Mouse (Mus musculus) common myeloid progenitor, adult 5-6 weeks (primary cell): Measurements from ENCODE around the gene Rpl27. TPM values are rescaled to one million over a fixed set of nuclear protein-coding genes. Genes with fewer than 3 reads are reported as not detected.
A peak's percentile ranks its signal among the peaks of the same experiment; 100 is the strongest.
"Not testable (repeated sequence)": the region's sequence is repeated elsewhere in the genome, so short reads cannot be mapped to it uniquely, and the experiment has no call there.

Experiments used
- ATAC-seq: replicated peaks from 2 replicates; pipeline ENCODE4 v1.8.0; 2016; ENCODE audit warnings: low read depth, mild to moderate bottlenecking, moderate TSS enrichment, inconsistent platforms; ENCODE audit not compliant: poor library complexity, severe bottlenecking
- total RNA-seq: library from RNA; stranded (forward); fragments of 200-1000, 187-1606 nt; gene quantifications from 2 replicates; pipeline ENCODE4 v1.2.3, GENCODE M21; 2017

Gene Rpl27
- total RNA-seq, 1 experiment from 2014 or later: 3,230 TPM

- ATAC-seq: not testable (repeated sequence)
These were observed 24.5 kb downstream of the Rpl27 start for GRCm38 (mm10) chr11:101466552-101466950.

GRCm38 (mm10) chr11:101467477-101468262 lies 25.6 kb downstream of the Rpl27 start:
- ATAC-seq: peak; percentile 40

GRCm38 (mm10) chr11:101468263-101468688 lies 26.2 kb downstream of the Rpl27 start:
- no peak for ATAC-seq

GRCm38 (mm10) chr11:101468731-101469130 lies 26.6 kb downstream of the Rpl27 start:
- ATAC-seq: no peak

GRCm38 (mm10) chr11:101469155-101469554 lies 27.1 kb downstream of the Rpl27 start:
- ATAC-seq: no peak

DNA sequence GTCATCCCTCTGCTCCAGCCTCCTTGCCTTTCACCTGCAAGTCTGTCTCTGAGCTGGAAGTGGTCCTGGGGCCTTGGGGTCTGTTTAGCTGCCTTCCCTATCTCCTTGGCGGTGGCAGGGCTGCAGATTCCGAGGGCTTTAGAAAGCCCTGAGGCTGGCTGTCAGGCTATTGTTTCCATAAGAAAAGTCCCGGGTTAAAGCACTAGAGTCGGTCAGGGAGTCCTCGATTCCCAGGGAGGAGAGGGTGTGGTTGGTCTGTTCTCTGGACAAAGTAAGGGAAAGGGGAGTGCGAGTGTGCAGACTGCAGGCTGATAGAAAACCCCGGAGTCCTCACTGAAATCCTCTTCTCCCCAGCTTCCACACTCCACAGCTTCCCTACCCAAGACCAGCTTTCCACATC lies 28.1 kb downstream of the Rpl27 start:
- ATAC-seq: no peak

DNA sequence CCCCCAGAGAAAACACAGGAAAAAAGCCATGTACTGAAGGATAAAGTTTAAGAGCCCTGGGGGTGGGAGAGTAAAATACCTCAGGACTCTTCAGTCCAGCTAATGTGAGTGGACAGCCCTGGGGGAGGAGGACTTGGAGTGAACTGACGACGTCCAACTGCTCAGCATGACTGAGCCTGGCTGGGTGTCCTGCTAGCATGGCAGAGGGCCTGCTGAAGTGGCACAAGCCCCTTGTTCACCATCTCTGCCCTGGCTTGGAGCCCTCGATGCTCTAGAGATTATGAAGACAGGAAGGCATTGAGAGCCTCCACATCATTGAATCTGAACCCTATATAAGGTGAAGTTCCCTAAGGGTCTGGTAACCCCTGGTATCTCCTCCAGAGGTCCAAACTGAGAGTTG lies 29.8 kb downstream of the Rpl27 start:
- no peak for ATAC-seq

DNA sequence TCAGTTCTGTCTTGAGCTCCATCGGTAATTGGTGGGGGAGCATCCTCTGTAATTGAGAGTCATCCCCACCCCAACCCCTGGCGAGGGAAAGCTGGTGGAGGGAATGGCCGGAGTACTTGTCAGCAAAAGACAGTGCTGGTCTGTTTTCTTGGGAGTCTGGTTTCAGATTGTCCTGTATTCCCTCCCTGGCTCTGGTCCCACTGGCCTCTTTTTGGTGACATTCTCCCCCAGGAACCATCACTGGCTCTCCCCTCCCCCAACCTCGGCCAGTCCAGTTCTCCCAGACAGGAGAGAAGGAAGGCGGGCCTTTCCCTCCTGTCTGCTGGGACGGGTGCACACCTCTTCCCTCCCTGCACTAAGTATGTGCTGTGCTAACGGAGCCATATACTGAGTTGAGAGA lies 30.2 kb downstream of the Rpl27 start:
- ATAC-seq: no peak

DNA sequence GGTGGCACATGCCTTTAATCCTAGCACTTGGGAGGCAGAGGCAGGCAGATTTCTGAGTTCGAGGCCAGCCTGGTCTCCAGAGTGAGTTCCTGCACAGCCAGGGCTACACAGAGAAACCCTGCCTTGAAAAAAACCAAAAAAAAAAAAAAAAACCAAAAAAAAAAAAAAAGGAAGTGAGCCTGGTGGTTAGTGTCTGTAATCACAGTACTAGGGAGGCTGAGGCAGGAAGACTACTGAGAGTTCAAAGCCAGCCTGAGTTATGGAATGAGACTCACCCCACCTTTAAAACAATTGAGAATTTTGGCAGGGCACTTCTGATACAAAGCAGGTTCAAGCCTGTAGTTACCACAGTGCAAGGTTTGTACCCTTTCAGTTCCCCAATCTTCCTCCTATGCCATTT lies 31.6 kb downstream of the Rpl27 start:
- ATAC-seq: not testable (repeated sequence)

DNA sequence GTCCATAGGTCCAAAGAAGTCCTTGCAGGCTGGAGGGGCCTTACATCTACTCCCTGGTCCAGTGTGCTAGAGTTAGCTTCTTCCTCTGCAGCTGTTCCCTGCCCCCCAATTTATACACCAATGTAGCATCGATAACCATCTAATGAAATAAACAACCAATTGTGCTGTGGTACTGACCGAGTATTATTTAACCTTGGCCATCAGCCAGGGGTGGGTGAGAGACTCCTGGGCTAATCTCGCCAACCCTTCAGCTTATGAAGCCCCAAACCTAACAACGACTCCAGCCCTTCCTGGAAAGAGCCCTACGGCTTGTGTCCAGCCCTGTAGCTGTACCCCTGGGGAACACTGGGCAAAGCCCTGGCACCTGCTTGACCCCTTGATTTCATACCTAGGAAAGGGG lies 32.2 kb downstream of the Rpl27 start:
- ATAC-seq: no peak

DNA sequence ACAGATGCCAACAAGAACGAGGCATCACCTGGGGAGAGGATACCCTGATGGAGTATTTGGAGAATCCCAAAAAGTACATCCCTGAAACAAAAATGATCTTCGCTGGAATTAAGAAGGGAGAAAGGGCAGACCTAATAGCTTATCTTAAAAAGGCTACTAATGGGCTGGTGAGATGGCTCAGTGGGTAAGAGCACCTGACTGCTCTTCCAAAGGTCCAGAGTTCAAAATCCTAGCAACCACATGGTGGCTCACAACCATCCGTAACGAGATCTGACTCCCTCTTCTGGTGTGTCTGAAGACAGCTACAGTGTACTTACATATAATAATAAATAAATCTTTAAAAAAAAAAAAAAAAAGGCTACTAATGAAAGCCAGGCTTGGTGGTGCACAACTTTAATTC lies 34.3 kb downstream of the Rpl27 start:
- not testable (repeated sequence) for ATAC-seq

- ATAC-seq: no peak
These were observed 35.1 kb downstream of the Rpl27 start for GRCm38 (mm10) chr11:101477194-101477551.

DNA sequence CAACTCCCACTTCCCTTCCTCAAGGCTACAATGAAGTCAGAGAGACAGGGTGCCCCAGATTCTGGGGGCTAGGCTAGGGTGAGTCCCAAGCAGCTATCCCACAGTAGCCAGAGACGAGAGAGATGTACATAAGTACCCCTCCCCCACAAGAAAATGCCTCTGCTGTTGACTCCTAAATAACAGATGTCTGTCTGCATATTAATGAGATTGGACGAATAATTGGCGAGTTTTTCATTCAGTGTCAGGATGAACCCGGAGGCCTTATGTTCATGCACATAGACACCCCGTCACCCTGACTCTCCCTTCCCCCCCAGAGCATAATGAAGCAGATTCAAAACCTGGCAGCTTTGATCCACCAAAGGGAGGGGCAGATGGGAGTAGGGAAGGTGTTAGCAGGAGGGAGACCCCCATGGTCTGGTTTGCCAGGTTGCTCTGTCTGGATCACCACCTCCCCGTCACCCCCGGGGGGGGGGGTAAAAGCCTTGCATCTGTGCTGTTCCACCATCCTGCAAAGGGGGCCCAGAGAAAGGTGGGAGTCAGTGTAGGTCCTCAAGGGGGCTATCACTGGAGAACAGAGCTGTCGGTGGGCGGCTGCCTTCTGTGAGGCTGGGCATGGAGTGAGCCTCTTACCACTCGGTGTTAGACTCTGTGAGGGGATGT lies 35.6 kb downstream of the Rpl27 start:
- no peak for ATAC-seq

- ATAC-seq: no peak
These were observed 37.1 kb downstream of the Rpl27 start for GRCm38 (mm10) chr11:101479171-101479635.

GRCm38 (mm10) chr11:101480912-101481311 lies 38.8 kb downstream of the Rpl27 start:
- no peak for ATAC-seq

- no peak for ATAC-seq
These were observed 41.7 kb downstream of the Rpl27 start for GRCm38 (mm10) chr11:101483804-101484203.

DNA sequence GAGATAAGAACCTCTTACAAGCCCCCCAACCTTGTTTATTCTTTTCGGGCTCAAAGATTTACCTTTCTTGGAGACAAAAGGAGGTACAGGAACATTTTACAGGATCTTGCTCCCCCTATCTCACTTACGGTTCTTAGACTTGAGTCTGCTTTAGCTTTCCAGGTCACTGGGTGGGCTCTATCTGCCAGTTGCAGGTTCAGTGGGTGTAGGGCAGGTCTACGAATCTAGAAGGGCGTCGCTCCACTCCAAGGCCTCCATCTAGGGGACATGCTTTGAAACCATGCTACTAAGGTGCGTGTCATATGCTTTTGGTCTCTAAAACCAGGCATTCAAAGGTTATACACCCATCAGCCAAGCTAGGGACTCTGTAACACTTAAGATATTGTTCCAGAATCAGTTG lies 42.1 kb downstream of the Rpl27 start:
- no peak for ATAC-seq

GRCm38 (mm10) chr11:101484814-101485213 lies 42.7 kb downstream of the Rpl27 start:
- ATAC-seq: no peak

DNA sequence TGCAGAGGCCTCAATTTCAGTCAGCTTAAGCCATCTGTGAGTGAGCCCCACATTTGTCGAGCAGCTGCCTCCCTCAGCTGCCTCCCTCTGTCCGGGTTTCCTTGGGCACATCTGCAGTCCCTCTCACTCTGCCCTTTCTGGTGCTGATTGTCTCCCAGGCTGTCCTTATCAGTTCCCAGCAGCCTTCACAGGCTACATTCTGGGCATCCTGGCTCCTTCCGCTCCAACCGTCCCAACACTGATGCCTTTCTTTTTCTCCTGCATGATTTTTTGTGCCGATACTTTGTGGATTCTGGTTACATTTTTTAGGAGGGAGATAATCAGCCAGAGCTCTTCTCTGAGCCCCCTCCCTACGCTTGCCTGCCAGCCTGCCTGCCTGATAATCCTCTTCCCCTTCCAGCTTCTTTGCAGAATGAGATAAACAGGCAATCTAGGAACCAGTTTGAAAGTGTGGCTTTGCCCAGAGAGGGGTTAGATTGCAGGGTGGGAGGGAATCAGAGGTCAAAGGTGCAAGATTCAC lies 43.5 kb downstream of the Rpl27 start:
- ATAC-seq: peak; percentile 94

DNA sequence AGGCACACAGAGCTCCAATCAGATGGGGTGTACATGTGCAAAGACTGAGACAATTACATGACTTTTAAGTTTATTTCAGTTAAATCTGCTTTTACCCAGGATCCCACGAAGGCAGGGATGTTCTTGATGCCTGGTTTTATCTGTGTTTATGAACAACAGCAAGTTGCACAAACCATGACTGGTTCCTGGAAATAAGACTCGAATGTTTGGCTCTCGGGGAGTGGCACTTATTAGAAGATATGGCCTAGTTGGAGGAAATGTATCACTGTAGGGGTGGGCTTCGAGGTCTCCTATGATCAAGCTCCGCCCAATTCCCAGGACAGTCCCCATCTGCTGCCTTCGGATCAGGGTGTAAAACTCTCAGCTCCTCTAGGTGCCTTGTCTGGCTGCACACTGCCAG lies 44.0 kb downstream of the Rpl27 start:
- no peak for ATAC-seq
